ENCODE assay signal across 12 mouse cellular contexts in genomic region chr9:21012368-21012767, GRCm38 (mm10). TPM values are rescaled to one million over a fixed set of nuclear protein-coding genes. Genes with fewer than 3 reads are reported as not detected.
DNase-seq lines count a peak whose midpoint lies in the region; ATAC-seq and TF ChIP-seq lines count a peak whose summit lies in the region.
"Had no signal": no experiment of that assay in that cellular context is flagged by ENCODE, and none has a peak within 500 bp of the region (broad histone marks: within the 10 kb centered on the region; RNA-seq: fewer than 3 reads in every experiment).

No protein-coding gene starts in this region.

- H3K27ac ChIP-seq in heart, embryonic 13.5 days (replicated peaks) = peak overlapping the region; percentile 74
- peak overlapping the region; percentile 59 for H3K27ac ChIP-seq in lung, embryonic 14.5 days (ENCODE audit: low read depth)
- 0 out of 2 replicates have a peak overlapping the region, but pooled peaks have one; percentile 33 for H3K27ac ChIP-seq in small intestine, adult 2 months (ENCODE audit: insufficient read depth, low read depth, low read length)

- no peak for TF ChIP-seq POLR2A in lung, adult 2 months (IDR thresholded peaks at IDR 0.05; ENCODE audit: borderline replicate concordance, extremely low read depth, low read depth, low read length)
- TF ChIP-seq POLR2A in small intestine, adult 2 months (IDR thresholded peaks at IDR 0.05; ENCODE audit: low read depth, low read length) = no peak

- peak; percentile 32 for TF ChIP-seq CTCF in lung, embryonic 14.5 days (IDR thresholded peaks at IDR 0.05; ENCODE audit: low read depth)
- TF ChIP-seq CTCF in lung, adult 2 months (IDR thresholded peaks at IDR 0.05; ENCODE audit: insufficient read depth, low read length) = no peak
- no peak for TF ChIP-seq CTCF in small intestine, adult 2 months (IDR thresholded peaks at IDR 0.05; ENCODE audit: extremely low read depth, insufficient read length, insufficient replicate concordance, low read depth, low read length)

- DNase-seq in heart, adult 18-20 months = no peak
- DNase-seq in lung, embryonic 14.5 days = no peak
- DNase-seq in lung, adult 2 months = no peak
- DNase-seq in induced T-regulatory cell, adult 2 months (ENCODE audit: low read depth) = peak; percentile 48
- no peak for DNase-seq in neural tube, embryonic 10.5 days (ENCODE audit: extremely low spot score, low spot score)
- DNase-seq in adipocyte (ENCODE audit: low spot score) = no peak
- DNase-seq: cerebellum, postnatal 25 days had no signal

- no peak overlapping the region for H3K9ac ChIP-seq in heart, embryonic 13.5 days
- H3K9ac ChIP-seq in lung, embryonic 14.5 days = no peak overlapping the region
- H3K9ac ChIP-seq: embryonic facial prominence, embryonic 15.5 days had no signal

- H3K4me3 ChIP-seq in heart, embryonic 13.5 days = no peak overlapping the region
- H3K4me3 ChIP-seq in lung, embryonic 14.5 days (ENCODE audit: low read depth, low read length) = no peak overlapping the region
- no peak overlapping the region for H3K4me3 ChIP-seq in lung, adult 2 months (replicated peaks; ENCODE audit: extremely low read depth, low read depth, low read length)
- no peak overlapping the region for H3K4me3 ChIP-seq in small intestine, adult 2 months (ENCODE audit: low read depth, low read length)
- H3K4me3 ChIP-seq: embryonic facial prominence, embryonic 15.5 days had no signal

- no peaks in the 10 kb centered on the region for H3K9me3 ChIP-seq in heart, embryonic 13.5 days
- H3K9me3 ChIP-seq in lung, embryonic 14.5 days (ENCODE audit: low read depth, low read length) = no peaks in the 10 kb centered on the region
- H3K9me3 ChIP-seq: embryonic facial prominence, embryonic 15.5 days had no signal

- no peak for ATAC-seq in heart, embryonic 13.5 days (ENCODE audit: extremely low read depth, insufficient number of reproducible peaks, low FRiP score, low TSS enrichment)
- no peak for ATAC-seq in lung, embryonic 14.5 days (ENCODE audit: insufficient read depth)

- H3K27me3 ChIP-seq in heart, embryonic 13.5 days (replicated peaks) = peaks cover 47% of the 10 kb centered on the region
- H3K27me3 ChIP-seq in lung, embryonic 14.5 days (ENCODE audit: insufficient read depth, low read length) = peaks cover 26% of the 10 kb centered on the region
- no peaks in the 10 kb centered on the region for H3K27me3 ChIP-seq in small intestine, adult 2 months (ENCODE audit: control insufficient read depth, insufficient read depth, low read length)

- H3K4me2 ChIP-seq in heart, embryonic 13.5 days = no peak overlapping the region
- 0 out of 2 replicates have a peak overlapping the region, but pooled peaks have one; percentile 4 for H3K4me2 ChIP-seq in lung, embryonic 14.5 days
- H3K4me2 ChIP-seq: embryonic facial prominence, embryonic 15.5 days had no signal

- peaks cover 21% of the 10 kb centered on the region for H3K36me3 ChIP-seq in heart, embryonic 13.5 days
- H3K36me3 ChIP-seq in lung, embryonic 14.5 days (ENCODE audit: insufficient read depth) = peaks cover 19% of the 10 kb centered on the region
- H3K36me3 ChIP-seq in small intestine, adult 2 months (ENCODE audit: control insufficient read depth, insufficient read depth, low read length) = peaks cover 13% of the 10 kb centered on the region

- WGBS in heart, embryonic 13.5 days = 23% methylated on average over 1 of the region's 1 CpGs
- 29% methylated on average over 1 of the region's 1 CpGs for WGBS in lung, embryonic 14.5 days
- 25% methylated on average over 1 of the region's 1 CpGs for WGBS in lung, adult 2 months
- 58% methylated on average over 1 of the region's 1 CpGs for WGBS in small intestine, adult 2 months

- H3K4me1 ChIP-seq in heart, embryonic 13.5 days = peaks cover 21% of the 10 kb centered on the region
- peaks cover 3% of the 10 kb centered on the region; the same call in 1 of the 2 replicates for H3K4me1 ChIP-seq in lung, embryonic 14.5 days (ENCODE audit: insufficient read depth)
- H3K4me1 ChIP-seq in lung, adult 2 months (ENCODE audit: control insufficient read depth, insufficient read depth, low read length) = peaks cover 21% of the 10 kb centered on the region
- peaks cover 7% of the 10 kb centered on the region for H3K4me1 ChIP-seq in small intestine, adult 2 months (ENCODE audit: control insufficient read depth, insufficient read depth, insufficient read length, low read length)

RNA-seq across cellular contexts. Expression of gene Icam1, which starts 3.4 kb away (rescaled TPM):
- polyA plus RNA-seq in heart, embryonic 13.5 days (2015; fragmentation: Nextera tagmentation; extraction: Ambion mirVana) = 11.6 and 11.9 TPM in 2 replicates
- total RNA-seq in heart, adult 18-20 months (2021) = 1 to 10 TPM; 8.7 to 9.1 TPM
- polyA plus RNA-seq in lung, embryonic 14.5 days (2014; fragmentation: Nextera tagmentation; extraction: Ambion mirVana) = 33.6 and 41.5 TPM in 2 replicates
- polyA plus RNA-seq in lung, adult 2 months (2012; rRNA removed) = 332 and 372 TPM in 2 replicates
- 6.8 and 9.4 TPM in 2 replicates for polyA plus RNA-seq in small intestine, adult 2 months (2012; rRNA removed)

RNA-seq across cellular contexts. Expression of gene Mrpl4, which starts 9.8 kb away (rescaled TPM):
- 124 and 139 TPM in 2 replicates for polyA plus RNA-seq in heart, embryonic 13.5 days (2015; fragmentation: Nextera tagmentation; extraction: Ambion mirVana)
- total RNA-seq in heart, adult 18-20 months (2021) = 100 to 1,000 TPM; 130 to 138 TPM
- polyA plus RNA-seq in lung, embryonic 14.5 days (2014; fragmentation: Nextera tagmentation; extraction: Ambion mirVana) = 156 and 166 TPM in 2 replicates
- polyA plus RNA-seq in lung, adult 2 months (2012; rRNA removed) = 113 and 130 TPM in 2 replicates
- polyA plus RNA-seq in small intestine, adult 2 months (2012; rRNA removed) = 81.8 and 143 TPM in 2 replicates

RNA-seq across cellular contexts. Expression of gene Icam4, which starts 16.8 kb away (rescaled TPM):
- 3.1 and 8.3 TPM in 2 replicates for polyA plus RNA-seq in heart, embryonic 13.5 days (2015; fragmentation: Nextera tagmentation; extraction: Ambion mirVana)
- 1 to 10 TPM; 1.2 to 1.3 TPM for total RNA-seq in heart, adult 18-20 months (2021)
- 1.5 TPM in 2 replicates for polyA plus RNA-seq in lung, embryonic 14.5 days (2014; fragmentation: Nextera tagmentation; extraction: Ambion mirVana)
- 1.8 and 1.9 TPM in 2 replicates for polyA plus RNA-seq in lung, adult 2 months (2012; rRNA removed)
- 0.32 and 0.37 TPM in 2 replicates for polyA plus RNA-seq in small intestine, adult 2 months (2012; rRNA removed)

RNA-seq across cellular contexts. Expression of gene Icam5, which starts 19.5 kb away (rescaled TPM):
- 0.04 and 0.05 TPM in 2 replicates for polyA plus RNA-seq in heart, embryonic 13.5 days (2015; fragmentation: Nextera tagmentation; extraction: Ambion mirVana)
- not detected for total RNA-seq in heart, adult 18-20 months (2021)
- polyA plus RNA-seq in lung, embryonic 14.5 days (2014; fragmentation: Nextera tagmentation; extraction: Ambion mirVana) = 0.09 and 0.31 TPM in 2 replicates
- 0.69 and 0.77 TPM in 2 replicates for polyA plus RNA-seq in lung, adult 2 months (2012; rRNA removed)
- polyA plus RNA-seq in small intestine, adult 2 months (2012; rRNA removed) = 0.11 TPM in 2 replicates
- total RNA-seq: hematopoietic stem cell, adult 5-6 weeks had no signal
- polyA plus RNA-seq: neural tube, embryonic 11.5 days had no signal

RNA-seq across cellular contexts. Expression of gene S1pr2, which starts 35.8 kb away (rescaled TPM):
- polyA plus RNA-seq in heart, embryonic 13.5 days (2015; fragmentation: Nextera tagmentation; extraction: Ambion mirVana) = 19.4 and 21.9 TPM in 2 replicates
- total RNA-seq in heart, adult 18-20 months (2021) = 1 to 10 TPM; 1.4 to 2.0 TPM
- polyA plus RNA-seq in lung, embryonic 14.5 days (2014; fragmentation: Nextera tagmentation; extraction: Ambion mirVana) = 58.0 and 62.3 TPM in 2 replicates
- 24.2 and 32.1 TPM in 2 replicates for polyA plus RNA-seq in lung, adult 2 months (2012; rRNA removed)
- polyA plus RNA-seq in small intestine, adult 2 months (2012; rRNA removed) = 2.5 and 2.9 TPM in 2 replicates
